Mouse (Mus musculus): ENCODE data around the gene Zbtb7a.
"Not testable (repeated sequence)": the region's sequence is repeated elsewhere in the genome, so short reads cannot be mapped to it uniquely, and the experiment has no call there.

Gene Zbtb7a

GRCm38 (mm10) chr10:81168087-81168431, 33.0 kb downstream of the Zbtb7a start:
- DNase-seq (ENCODE audit: extremely low read depth, low read depth), result no peak

GRCm38 (mm10) chr10:81168521-81169244, 33.7 kb downstream of the Zbtb7a start:
- peak; percentile 86 for DNase-seq (ENCODE audit: extremely low read depth, low read depth)

- DNase-seq (ENCODE audit: extremely low read depth, low read depth), result not testable (repeated sequence)
Measured at GRCm38 (mm10) chr10:81169411-81169900, 34.4 kb downstream of the Zbtb7a start.

GRCm38 (mm10) chr10:81173132-81173531, 38.1 kb downstream of the Zbtb7a start:
- DNase-seq (ENCODE audit: extremely low read depth, low read depth), result peak; percentile 78

GRCm38 (mm10) chr10:81174617-81175344, 39.8 kb downstream of the Zbtb7a start:
- DNase-seq (ENCODE audit: extremely low read depth, low read depth), result peak; percentile 73

- DNase-seq (ENCODE audit: extremely low read depth, low read depth), result not testable (repeated sequence)
Measured at GRCm38 (mm10) chr10:81175345-81175701, 40.3 kb downstream of the Zbtb7a start.

- DNase-seq (ENCODE audit: extremely low read depth, low read depth), result no peak
Measured at GRCm38 (mm10) chr10:81175936-81176465, 41.0 kb downstream of the Zbtb7a start.

GRCm38 (mm10) chr10:81176466-81177271, 41.6 kb downstream of the Zbtb7a start, which contains the start of gene Eef2:
Gene Eef2 (plus strand): TSS chr10:81176631.
- DNase-seq (ENCODE audit: extremely low read depth, low read depth), result peak; percentile 79

GRCm38 (mm10) chr10:81177491-81177925, 42.5 kb downstream of the Zbtb7a start:
- no peak for DNase-seq (ENCODE audit: extremely low read depth, low read depth)

GRCm38 (mm10) chr10:81177958-81178712, 43.1 kb downstream of the Zbtb7a start:
- DNase-seq (ENCODE audit: extremely low read depth, low read depth), result no peak

- DNase-seq (ENCODE audit: extremely low read depth, low read depth), result no peak
Measured at GRCm38 (mm10) chr10:81178927-81179326, 43.9 kb downstream of the Zbtb7a start.

- no peak for DNase-seq (ENCODE audit: extremely low read depth, low read depth)
Measured at GRCm38 (mm10) chr10:81179451-81180342, 44.7 kb downstream of the Zbtb7a start.

GRCm38 (mm10) chr10:81180946-81181345, 45.9 kb downstream of the Zbtb7a start:
- no peak for DNase-seq (ENCODE audit: extremely low read depth, low read depth)

GRCm38 (mm10) chr10:81181860-81182259, 46.8 kb downstream of the Zbtb7a start:
- DNase-seq (ENCODE audit: extremely low read depth, low read depth), result not testable (repeated sequence)

- DNase-seq (ENCODE audit: extremely low read depth, low read depth), result peak; percentile 99
Measured at GRCm38 (mm10) chr10:81182336-81183333, 47.6 kb downstream of the Zbtb7a start, which contains the start of gene Dapk3. Gene Dapk3 (plus strand): TSS chr10:81183005.

GRCm38 (mm10) chr10:81183805-81184204, 48.8 kb downstream of the Zbtb7a start, which contains the start of gene 4930442H23Rik:
Gene 4930442H23Rik (minus strand): TSS chr10:81183849.
- DNase-seq (ENCODE audit: extremely low read depth, low read depth), result no peak

GRCm38 (mm10) chr10:81184765-81185164, 49.7 kb downstream of the Zbtb7a start:
- DNase-seq (ENCODE audit: extremely low read depth, low read depth), result no peak

- no peak for DNase-seq (ENCODE audit: extremely low read depth, low read depth)
Measured at GRCm38 (mm10) chr10:81187161-81187560, 52.1 kb downstream of the Zbtb7a start.

Data from MEL-GATA-1-ER (cell line).